Mouse (Mus musculus): ENCODE data around the gene Mmp20.

Gene Mmp20

GRCm38 (mm10) chr9:7682081-7682618 lies 54.1 kb downstream of the Mmp20 start:
- in situ Hi-C loops (cut with MboI; ENCODE audit: unreplicated experiment in 2 of 2) = no loop called here

DNA sequence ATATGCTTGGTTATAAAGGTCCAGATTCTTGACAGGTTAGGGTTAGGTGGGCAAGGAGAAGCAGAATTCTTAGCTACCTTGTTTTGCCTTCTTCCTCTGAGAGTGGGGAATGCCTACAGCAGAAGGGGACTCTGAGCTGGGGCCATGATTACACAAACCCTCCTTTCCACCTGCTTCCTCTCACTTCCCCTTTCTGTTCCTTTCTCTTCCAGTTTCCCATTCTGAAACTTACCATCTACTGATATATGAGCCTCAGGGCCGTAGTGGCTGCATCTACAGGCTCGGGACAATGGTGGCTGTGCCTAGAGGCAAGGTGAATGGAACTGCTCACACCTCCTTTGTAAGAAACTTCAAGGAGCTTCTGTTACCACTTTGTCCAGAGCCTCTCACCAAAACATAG lies 58.0 kb downstream of the Mmp20 start:
- in situ Hi-C loops (cut with MboI; ENCODE audit: unreplicated experiment in 2 of 2) = no loop called here

DNA sequence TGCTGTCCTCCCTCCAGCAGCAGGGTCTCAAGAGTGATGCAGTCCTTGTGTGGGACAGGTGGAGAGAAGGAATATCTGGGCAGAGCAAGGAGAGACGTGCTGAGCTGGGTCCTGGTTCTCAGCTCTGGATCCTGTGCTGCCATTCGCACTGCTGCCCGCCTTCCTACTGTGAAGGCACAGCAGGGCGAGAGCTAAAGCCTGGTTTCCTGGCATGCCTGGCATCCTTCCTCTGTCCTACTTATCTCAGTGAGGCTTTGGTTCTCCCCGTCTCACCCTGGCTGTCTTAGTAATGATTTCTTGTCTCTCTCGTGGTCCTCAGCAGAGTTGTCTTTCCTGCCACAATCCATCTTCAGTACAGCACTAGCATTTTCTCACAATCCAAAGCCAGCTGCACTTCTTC lies 61.8 kb downstream of the Mmp20 start:
- in situ Hi-C loops (cut with MboI; ENCODE audit: unreplicated experiment in 2 of 2) = no loop called here

DNA sequence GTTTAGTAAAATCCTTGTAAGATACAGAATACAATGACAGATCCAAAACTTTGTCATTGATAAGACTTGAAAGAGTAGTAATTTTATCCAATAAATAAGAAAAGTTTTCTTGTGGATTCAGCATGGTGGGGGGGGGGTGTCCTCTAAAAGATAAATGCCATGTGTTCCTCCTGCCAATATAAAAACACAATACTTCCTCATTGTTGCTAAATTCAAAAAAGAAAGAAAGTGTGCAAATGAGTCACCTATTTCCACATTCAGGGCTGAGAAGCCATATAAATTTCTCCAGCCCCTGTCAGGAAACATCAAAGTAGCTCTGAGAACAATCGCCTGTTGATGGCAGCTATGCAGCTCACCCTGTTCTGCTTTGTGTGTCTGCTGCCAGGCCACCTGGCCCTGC lies 63.8 kb downstream of the Mmp20 start, which contains the start of gene Mmp7:
TSS of gene Mmp7 (plus strand) at position 301 of the 400 bp plus-strand sequence.
- in situ Hi-C loops (cut with MboI; ENCODE audit: unreplicated experiment in 2 of 2) = no loop called here

GRCm38 (mm10) chr9:7693961-7694360 lies 65.9 kb downstream of the Mmp20 start:
- in situ Hi-C loops (cut with MboI; ENCODE audit: unreplicated experiment in 2 of 2) = no loop called here

DNA sequence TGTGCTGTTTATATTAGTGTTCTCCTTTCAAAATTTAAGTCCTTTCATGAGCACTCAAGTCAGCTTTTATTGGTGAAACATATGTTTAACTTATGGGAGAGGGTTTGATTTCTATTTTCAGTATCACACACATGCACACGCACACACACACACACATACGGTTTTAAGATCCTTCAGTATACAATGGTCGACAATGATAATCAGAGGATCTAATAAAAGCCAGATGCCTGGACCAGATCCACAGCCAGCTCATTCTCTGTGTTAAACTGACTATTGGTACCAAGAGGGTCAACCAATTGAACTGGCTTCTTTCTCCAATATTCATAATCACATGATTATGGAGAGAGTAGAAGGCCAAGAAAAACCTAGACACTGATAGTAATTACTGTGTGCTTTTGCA lies 67.6 kb downstream of the Mmp20 start:
- in situ Hi-C loops (cut with MboI; ENCODE audit: unreplicated experiment in 2 of 2) = no loop called here

- in situ Hi-C loops (cut with MboI; ENCODE audit: unreplicated experiment in 2 of 2) = loop anchor here in 1 of 2 experiments (5.0 to 10.0 kb wide), 3 partner anchors 106 to 506 kb away; no protein-coding TSS in a partner anchor
Measured at GRCm38 (mm10) chr9:7708698-7709097, 80.7 kb downstream of the Mmp20 start.

GRCm38 (mm10) chr9:7711196-7711595 lies 83.2 kb downstream of the Mmp20 start:
- in situ Hi-C loops (cut with MboI; ENCODE audit: unreplicated experiment in 2 of 2) = loop anchor here (5.0 to 10.0 kb wide), 5 partner anchors 109 to 494 kb away; no protein-coding TSS in a partner anchor

- in situ Hi-C loops (cut with MboI; ENCODE audit: unreplicated experiment in 2 of 2) = loop anchor here (5.0 to 10.0 kb wide), 5 partner anchors 108 to 497 kb away; no protein-coding TSS in a partner anchor
Measured at GRCm38 (mm10) chr9:7714062-7714907, 86.3 kb downstream of the Mmp20 start.

DNA sequence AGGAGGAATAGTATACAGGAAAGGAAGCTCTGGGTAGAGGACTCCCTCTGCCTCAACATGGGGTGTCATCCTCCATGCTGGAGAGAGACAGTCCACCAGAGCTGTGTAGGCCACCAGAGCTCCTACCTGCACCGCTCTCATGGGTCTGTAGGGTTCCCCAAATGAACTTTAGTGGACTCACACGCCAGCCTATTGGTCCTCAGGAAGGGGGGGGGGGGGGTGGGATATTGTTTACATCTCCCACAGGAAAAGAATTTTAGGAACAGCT lies 86.8 kb downstream of the Mmp20 start:
- in situ Hi-C loops (cut with MboI; ENCODE audit: unreplicated experiment in 2 of 2) = loop anchor here (5.0 to 10.0 kb wide), 6 partner anchors 52 to 498 kb away; no protein-coding TSS in a partner anchor

DNA sequence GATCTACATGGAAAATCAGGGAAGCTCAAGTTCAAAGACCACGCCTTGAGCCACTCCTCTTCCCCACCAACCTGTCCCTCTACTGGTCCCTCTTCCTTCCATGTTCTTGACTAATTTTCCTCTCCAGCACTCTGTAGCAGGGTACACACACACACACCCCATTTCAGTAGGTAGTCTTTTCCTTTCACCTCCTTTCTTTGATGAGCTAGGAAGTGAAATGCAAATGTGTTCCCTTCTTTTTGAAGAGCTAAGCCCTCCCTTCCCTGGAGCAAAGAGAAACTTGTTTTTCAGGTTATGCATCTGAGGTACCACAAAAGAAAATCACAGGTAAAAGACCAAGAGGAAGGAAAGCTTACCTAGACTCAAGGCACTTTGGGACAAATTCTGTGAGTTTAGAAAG lies 93.5 kb downstream of the Mmp20 start:
- in situ Hi-C loops (cut with MboI; ENCODE audit: unreplicated experiment in 2 of 2) = no loop called here
